Mouse (Mus musculus) frontal cortex, adult 2 months (tissue): ENCODE measurements at regions not wholly inside any gene's neighbourhood (a gene's known extent, or its start where the extent isn't known, plus 50 kb on each side); places are given as distances from the start of the nearest gene placed in this dataset.

Experiments used
- DNase-seq, 2 experiments: peaks; one replicate each; pipeline ENCODE4 v3.0.0; 2022; ENCODE audit warnings: low spot score in 1 of 2; ENCODE audit errors: extremely low spot score in 1 of 2

- DNase-seq: no peak
Observed at GRCm38 (mm10) chr15:67481733-67482132, 981.0 kb upstream of the Lrrc6 start.

- DNase-seq: no peak
Observed at GRCm38 (mm10) chr15:67474325-67474724, 973.6 kb upstream of the Lrrc6 start.

- no peak for DNase-seq
Observed at GRCm38 (mm10) chr15:67472979-67473378, 972.3 kb upstream of the Lrrc6 start.

GRCm38 (mm10) chr15:67471283-67471682 is 970.6 kb upstream of the Lrrc6 start:
- no peak for DNase-seq

- DNase-seq: no peak
Observed at GRCm38 (mm10) chr15:67470036-67470435, 969.3 kb upstream of the Lrrc6 start.

- peak in 1 of 2 experiments; percentile 9 for DNase-seq
Observed at GRCm38 (mm10) chr15:67467404-67468345, 967.0 kb upstream of the Lrrc6 start.

GRCm38 (mm10) chr15:67462863-67463262 is 962.2 kb upstream of the Lrrc6 start:
- DNase-seq: no peak

- DNase-seq: no peak
Observed at GRCm38 (mm10) chr15:67460384-67460783, 959.7 kb upstream of the Lrrc6 start.

- peak in 1 of 2 experiments; percentile 62 for DNase-seq
Observed at GRCm38 (mm10) chr15:67434284-67434683, 933.6 kb upstream of the Lrrc6 start.

GRCm38 (mm10) chr15:67423922-67424321 is 923.2 kb upstream of the Lrrc6 start:
- DNase-seq: no peak

GRCm38 (mm10) chr15:67422277-67422953 is 921.7 kb upstream of the Lrrc6 start:
- DNase-seq: no peak

GRCm38 (mm10) chr15:67420776-67421175 is 920.1 kb upstream of the Lrrc6 start:
- no peak for DNase-seq

- peak in 1 of 2 experiments; percentile 33 for DNase-seq
Observed at GRCm38 (mm10) chr15:67419733-67420132, 919.0 kb upstream of the Lrrc6 start.

GRCm38 (mm10) chr15:67417742-67418163 is 917.0 kb upstream of the Lrrc6 start:
- DNase-seq: peak in 1 of 2 experiments; percentile 8

GRCm38 (mm10) chr15:67415840-67416239 is 915.1 kb upstream of the Lrrc6 start:
- no peak for DNase-seq

GRCm38 (mm10) chr15:67414371-67414930 is 913.7 kb upstream of the Lrrc6 start:
- DNase-seq: no peak

- no peak for DNase-seq
Observed at GRCm38 (mm10) chr15:67413581-67413980, 912.9 kb upstream of the Lrrc6 start.

- no peak for DNase-seq
Observed at GRCm38 (mm10) chr15:67412394-67412793, 911.7 kb upstream of the Lrrc6 start.

- no peak for DNase-seq
Observed at GRCm38 (mm10) chr15:67411657-67412056, 910.9 kb upstream of the Lrrc6 start.

GRCm38 (mm10) chr15:67410012-67410411 is 909.3 kb upstream of the Lrrc6 start:
- no peak for DNase-seq

GRCm38 (mm10) chr15:67408871-67409559 is 908.3 kb upstream of the Lrrc6 start:
- no peak for DNase-seq
